Mouse (Mus musculus) thymus, adult 18-20 months (tissue): ENCODE data around the gene Ubqln3.

Source experiments
- DNase-seq, 2 experiments: peaks; one replicate each; pipeline ENCODE4 v3.0.0; 2022; ENCODE audit warnings: mixed read lengths in 2 of 2

The Ubqln3 gene

DNA sequence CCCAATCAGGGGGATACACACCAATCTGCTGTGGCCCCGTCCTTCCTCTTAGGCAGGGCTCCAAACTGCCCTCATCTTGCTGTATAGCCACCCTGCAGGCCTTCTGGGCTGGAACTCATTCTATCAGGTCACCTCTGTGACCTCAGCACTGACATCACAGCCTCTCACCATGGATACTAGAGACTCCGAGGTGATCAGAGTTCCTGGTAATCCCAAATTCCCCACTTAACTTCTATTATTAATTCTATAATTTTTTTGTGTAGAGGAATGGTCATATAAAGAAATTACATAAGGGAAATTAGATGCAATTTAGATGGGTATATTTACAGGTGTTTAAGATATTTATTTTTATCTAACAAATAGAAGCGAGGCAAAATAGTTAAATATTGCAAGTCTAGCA, at the start of gene Ubqln3:
Gene Ubqln3, minus strand, starts transcription at position 101 of the 400 bp plus-strand sequence.
- no peak for DNase-seq

DNA sequence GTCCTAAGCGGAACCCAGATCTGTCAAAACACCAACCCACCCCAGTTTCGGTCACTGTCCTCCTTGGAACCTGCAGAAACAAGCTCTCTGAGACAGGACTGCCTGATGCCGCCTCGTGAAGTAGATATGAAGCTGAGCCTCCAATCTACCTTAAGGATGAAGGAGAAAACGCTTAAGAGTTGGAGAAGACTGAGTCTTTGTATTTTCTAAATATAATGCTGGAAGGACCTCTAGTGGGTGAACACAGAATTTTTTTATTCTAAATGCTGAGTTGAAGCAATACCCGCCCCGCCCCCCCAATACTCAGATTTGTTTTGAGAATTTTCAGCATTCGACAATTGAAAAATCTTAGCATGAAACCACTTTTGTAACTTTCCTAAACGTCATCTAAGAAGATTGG, 48.2 kb upstream of the Ubqln3 start:
- no peak for DNase-seq

DNA sequence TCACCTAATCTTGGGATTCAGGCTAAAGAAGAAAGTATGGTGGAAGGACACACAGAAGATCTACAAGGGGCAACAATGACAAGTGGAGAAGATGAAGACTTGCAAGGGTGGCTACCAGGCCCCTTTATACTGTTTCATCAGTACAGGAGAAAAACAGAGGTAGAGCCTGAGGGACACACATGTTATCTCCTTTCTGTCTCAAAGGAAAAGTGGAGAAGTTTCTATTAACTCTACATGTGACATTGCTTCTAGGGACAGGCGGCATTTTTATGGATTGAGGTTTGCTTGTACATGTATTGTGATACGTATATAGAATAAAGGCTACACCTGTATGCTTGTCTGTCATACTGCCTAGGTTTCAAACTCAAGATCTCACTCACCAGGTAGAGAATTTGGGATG, 40.2 kb upstream of the Ubqln3 start, which contains the start of gene Olfr648:
Gene Olfr648, minus strand, starts transcription at position 101 of the 400 bp plus-strand sequence.
- DNase-seq, result no peak

DNA sequence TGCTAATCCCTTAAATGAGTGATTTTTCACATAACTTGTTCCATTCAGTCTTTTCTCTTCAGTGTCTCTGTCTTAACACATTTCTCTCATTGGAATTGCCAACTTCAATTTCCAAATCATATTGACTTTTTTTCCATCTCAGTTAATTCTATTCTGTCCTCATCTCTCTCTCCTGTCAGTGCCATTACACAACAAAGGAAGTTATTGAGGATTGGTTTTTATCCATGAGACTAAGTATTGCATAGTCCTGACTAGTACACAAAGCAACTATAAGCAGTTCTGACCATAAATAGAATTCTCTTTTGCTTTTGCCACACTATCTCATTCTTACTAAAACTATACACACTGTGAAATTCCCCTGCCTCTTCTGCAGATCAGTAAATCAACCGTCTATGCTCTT, 36.0 kb upstream of the Ubqln3 start:
- no peak for DNase-seq

DNA sequence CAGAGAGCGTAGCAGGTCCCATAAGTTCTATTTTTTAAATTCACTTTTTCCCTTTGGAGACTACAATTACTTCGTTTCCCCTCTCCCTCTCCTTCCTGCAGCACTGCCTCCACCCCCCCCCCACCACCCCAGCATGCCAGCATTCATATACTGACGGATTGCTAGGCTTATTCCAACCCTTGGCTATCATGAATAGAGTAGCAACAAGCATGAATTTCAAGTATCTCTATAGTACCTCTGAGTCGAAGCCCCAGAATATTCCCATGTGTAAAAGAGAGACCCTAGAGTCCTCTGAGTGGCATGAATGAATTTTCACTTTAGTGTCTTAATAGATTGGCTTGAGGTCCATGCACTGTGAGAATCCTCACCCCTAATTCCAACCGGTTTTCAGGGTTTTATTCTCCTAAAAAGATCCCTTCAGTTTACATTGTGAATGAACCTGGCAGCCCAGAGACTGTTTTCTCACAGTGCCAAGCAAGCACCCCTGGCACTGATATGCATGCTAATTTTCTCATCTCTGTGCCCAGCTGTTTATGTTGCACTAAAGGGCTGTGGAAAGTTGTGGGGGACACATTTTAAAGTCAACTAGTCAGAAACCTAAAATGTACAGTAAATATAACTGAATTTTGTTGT, 35.5 kb upstream of the Ubqln3 start:
- DNase-seq, result no peak

DNA sequence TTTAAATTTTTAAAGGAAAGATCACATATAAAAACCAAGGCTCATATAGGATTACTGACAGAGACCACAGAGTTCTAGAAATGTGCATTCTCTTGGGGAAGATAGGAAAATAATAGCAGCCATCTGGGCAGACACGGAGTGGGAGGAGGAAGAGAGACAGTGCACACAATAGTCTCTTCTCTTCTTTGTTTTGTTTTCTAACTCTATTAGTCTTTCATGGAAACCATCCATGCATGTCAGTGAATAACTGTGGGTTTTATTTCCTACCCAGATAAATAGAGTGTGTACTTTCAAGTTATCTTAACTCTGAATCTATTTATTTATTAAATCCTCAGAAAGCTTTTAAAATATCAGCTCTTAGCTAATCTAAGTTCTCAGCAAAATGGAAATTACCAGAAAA, 32.0 kb upstream of the Ubqln3 start:
- DNase-seq, result no peak

DNA sequence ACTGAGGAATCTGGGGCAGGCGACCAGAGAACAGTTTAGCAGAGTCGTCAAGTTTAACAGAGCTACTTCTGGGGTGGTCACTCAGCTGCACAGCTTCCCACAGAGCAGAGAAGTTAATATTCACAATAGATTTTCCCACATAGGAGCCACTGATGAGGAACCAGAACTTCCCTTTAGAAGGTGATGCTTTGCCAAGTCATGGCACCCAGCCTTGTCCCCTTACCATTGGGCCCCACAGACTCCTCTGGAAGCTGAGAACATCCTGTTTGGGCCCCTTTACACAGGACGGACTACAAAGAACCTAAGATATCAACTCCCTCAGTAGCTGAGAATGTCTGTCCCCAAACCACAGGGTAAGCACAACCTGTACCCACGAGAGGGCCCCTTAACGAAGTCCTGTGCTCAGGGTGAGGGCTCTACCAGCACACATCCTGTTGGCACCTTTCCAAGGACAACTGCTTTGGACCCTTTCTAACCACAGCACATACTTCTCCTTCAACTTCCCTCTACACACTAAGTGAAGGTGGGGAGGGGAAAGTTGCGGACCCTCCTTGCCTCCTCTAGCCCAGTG, 26.6 kb upstream of the Ubqln3 start:
- peak in 1 of 2 experiments; percentile 9 for DNase-seq

DNA sequence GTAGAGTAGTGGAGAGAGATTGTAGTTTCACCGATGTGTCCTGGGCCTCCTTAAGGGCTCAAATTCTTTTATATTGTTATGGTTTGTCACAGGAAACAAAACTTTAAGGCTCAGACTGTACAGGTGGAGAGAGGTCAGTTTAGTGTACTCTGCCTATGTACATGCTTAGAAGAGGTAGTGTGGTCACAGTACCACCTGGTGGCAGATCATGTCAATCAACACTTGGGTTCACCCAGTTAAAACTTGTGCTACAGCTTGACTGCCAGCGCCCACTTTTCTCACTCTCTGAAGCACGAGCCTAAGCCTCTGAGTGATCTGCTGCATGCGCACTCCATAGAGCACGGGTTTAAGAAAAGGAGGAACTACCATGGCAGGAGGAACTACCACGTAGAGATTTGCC, 24.0 kb upstream of the Ubqln3 start:
- DNase-seq, result no peak

DNA sequence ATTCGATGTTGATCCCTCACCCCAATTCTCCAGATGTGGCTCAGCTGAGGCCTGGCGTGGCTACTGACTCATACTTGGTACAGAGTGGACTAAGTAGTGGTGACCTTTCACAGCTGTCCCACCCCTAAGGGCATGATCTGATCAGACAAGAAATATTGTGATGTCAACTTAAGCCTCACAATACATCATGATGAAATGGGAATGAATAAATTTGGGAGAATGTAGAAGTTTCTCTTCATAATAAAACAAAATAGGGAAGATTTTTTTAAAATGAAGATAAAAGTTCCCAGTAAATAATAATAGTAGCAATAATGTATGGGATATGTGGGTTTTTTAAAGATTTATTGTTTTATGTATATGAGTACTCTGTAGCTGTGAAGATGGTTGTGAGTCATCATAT, 7.4 kb upstream of the Ubqln3 start, which contains the start of gene Ubqlnl:
Gene Ubqlnl, minus strand, starts transcription at position 101 of the 400 bp plus-strand sequence.
- no peak for DNase-seq

DNA sequence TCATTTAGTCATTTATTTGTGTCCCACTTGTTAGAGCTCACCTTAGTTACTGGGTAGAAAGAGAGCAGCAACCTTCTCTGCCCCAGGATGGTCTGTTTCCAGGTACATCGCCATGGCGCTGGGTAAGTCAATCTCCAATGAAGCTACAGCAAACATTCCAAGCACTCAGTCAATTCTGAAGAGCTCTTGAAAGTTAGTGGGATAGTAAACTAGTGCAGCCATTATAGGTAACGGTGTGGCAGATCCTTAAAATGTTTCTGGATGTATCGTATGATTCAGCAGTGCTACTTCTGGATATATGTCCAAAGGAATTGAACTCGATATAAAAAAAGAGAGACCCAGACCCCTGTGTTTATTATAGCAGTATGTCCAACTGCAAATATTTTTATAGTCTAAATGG, 5.8 kb downstream of the Ubqln3 start, which contains the start of gene Olfr643:
Gene Olfr643, minus strand, starts transcription at position 101 of the 400 bp plus-strand sequence.
- no peak for DNase-seq

DNA sequence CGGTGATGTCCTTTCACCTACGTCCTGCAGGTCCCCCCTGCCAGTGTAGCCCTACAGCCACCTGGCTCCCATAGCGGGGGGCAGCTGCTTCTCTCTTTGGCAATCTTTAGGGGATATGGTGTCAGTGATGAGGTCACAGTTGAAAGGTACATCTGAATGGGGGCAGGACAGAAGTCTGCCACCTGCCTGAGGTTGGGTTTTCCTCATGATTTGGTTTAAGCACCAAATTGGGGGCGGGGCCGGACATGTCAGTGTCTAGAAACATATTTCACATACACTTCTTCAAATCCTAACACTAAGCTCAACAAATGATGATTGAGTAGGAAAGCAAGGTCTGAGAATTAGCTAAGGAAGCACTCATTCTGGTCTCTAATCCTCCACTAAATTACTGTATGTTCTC, 13.4 kb downstream of the Ubqln3 start, which contains the start of gene Ubqln5:
Gene Ubqln5, minus strand, starts transcription at position 101 of the 400 bp plus-strand sequence.
- DNase-seq, result no peak

DNA sequence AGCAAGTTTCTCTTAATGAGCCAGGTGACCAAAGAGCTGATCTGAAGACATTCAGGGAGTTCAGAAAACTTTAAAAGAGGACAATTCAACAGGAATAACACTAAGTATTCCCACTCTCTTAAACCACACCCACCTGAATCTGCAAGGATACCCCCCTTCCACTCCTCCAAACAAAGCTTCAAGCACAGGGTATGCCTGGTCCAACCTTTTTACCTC, 38.4 kb downstream of the Ubqln3 start, which contains the start of gene Olfr646:
Gene Olfr646, plus strand, starts transcription at position 117 of the 216 bp plus-strand sequence.
- no peak for DNase-seq

DNA sequence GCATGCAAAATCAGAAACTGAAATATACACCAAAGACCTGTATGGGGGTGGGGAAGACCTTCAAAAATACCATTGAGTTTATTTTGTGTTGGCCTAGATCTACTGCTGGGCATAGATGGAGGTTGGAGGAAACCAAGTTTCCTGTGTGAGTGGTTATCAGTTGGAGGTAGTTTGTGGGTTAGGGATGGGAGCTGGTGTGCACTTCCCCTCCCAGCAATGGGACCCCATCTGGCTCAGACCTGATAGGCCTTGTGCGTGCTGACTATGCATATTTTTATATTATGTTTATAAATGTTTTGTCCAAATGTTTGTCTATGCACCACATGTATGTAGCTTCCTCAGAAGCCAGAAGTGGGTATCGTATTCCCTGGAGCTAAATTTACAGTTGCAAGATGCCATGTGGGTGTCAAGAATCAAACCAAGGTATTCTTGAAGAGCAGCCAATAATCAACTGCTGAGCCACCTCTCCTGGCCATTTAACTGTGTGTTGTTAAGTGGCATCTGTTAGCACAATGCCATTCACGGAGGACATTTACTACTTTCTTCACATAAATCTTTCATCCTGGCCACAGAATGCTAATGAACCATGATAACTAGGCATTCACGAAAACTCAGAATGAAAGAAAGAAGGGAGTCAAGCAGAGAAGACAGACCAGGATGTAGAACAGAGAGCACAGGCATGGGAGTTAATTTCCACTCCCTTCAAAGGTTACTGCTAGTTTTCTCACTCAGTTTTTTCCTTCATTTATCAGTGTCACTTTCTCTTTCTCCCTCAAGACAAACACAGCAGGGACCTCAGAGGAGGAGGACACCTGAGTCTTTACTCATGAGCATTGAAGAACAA, 38.9 kb downstream of the Ubqln3 start:
- no peak for DNase-seq
